Mouse (Mus musculus): Measurements from ENCODE around the gene Zfp341.

The Zfp341 gene

GRCm38 (mm10) chr2:154676653-154677609 is 63.8 kb downstream of the Zfp341 start:
- no peak for DNase-seq (ENCODE audit: low spot score)

DNA sequence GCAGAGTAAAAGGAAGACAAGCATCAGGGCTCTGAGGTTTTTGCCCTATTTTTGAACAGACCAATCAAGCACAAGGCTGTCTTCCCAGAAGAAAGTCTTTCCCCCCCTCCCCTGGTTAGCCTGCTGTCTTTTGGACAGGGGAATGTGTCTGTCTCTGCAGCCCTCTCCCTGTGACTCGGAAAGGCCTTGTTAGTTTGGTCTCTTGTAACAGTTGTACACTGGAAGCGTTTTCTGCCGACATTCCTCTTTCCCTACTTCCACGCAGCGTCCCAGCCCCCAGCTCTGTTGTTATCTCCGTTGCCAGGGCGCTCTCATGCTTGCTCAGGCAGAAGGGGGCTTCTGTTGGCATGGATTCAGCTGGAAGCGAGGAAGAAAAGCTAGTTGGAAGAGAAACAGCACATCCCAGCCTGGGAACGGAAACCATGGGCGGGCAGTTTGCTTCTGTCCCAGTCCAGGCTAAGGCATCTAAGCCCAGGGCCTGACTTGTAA is 64.6 kb downstream of the Zfp341 start:
- DNase-seq (ENCODE audit: low spot score), result peak; percentile 22

DNA sequence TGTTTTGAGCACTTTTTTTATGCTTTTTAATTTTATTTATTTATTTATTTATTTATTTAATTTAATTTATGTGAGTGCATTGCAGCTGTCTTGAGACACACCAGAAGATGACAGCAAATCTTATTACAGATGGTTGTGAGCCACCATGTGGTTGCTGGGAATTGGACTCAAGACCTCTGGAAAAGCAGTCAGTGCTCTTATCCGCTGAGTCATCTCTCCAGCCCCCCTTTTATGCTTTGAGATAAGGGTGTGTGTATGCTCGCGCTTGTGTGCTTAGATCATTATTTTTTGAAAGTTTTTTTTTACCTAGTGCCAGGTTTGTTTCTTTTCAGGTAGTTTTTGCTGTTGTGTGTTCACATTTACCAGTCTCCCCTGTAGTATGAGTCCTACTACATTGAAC is 65.9 kb downstream of the Zfp341 start:
- no peak for DNase-seq (ENCODE audit: low spot score)

GRCm38 (mm10) chr2:154680337-154680736 is 67.2 kb downstream of the Zfp341 start:
- no peak for DNase-seq (ENCODE audit: low spot score)

- no peak for DNase-seq (ENCODE audit: low spot score)
Measured at GRCm38 (mm10) chr2:154680941-154681340, 67.8 kb downstream of the Zfp341 start.

GRCm38 (mm10) chr2:154682712-154683111 is 69.6 kb downstream of the Zfp341 start:
- DNase-seq (ENCODE audit: low spot score), result no peak

DNA sequence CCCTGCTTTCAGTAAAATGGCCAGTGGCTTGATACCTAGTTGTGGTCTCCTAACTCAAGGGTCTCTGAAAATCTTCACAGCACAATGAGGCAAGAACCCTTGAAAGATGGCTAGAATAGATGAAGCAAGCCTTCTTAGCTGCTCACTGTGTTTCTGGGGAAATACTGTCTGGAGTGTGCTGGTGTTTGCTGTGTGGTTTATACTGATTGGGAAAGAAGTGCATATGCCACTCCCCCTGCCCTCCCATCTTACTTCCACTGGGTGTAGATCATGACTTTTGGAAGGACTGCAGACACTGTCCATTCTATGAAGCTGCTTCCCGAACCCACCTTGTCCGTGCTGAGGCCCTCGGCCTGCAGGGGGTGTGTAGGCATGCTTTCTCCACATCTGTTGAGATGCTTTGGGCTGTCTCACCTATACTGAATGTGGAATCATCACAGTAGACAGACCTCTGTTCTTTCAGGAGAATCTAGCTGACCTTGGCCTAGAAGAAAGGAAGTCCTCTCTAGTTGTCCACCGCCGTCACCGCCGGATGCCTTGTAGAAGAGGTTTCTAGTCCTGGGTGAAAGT is 71.9 kb downstream of the Zfp341 start:
- DNase-seq (ENCODE audit: low spot score), result no peak

DNA sequence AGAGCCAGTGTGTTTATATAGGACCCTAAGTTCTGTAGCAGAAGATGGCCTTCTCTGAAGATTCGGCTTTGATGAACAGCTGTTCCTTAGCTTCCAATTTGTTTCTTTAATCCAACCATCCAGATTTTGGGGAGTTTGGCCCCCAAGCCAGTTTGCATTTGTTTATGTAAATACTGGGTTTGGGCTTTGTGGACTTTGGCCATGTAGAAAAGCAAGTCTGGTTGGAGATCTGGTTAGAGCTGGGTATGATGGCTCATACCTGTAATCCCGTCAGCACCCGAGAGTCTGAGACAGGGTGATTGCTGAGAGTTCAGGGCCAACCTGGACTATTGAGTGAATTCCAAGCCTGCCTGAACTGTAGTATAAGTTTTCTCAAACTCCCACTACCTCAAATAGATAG is 72.7 kb downstream of the Zfp341 start:
- DNase-seq (ENCODE audit: low spot score), result no peak

DNA sequence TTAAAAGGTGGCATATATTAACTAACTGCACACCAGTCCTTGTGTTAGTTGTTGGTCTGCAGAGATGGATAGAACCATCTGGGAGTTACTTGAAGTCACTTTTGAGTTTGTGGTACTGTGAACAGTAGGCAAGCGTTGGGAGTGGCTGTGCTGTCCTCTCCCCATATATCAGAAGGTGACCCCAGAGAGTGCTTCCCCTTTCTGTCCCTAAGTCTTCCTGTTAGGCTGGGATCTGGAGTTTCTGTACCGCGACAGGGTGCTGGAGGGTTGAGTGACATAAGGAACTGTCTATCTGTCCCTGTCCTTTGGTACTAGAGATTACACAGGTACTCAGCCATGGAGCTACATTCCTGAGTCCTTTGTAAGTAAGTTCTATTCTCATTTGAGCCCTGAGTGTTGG is 73.7 kb downstream of the Zfp341 start:
- DNase-seq (ENCODE audit: low spot score), result no peak

- DNase-seq (ENCODE audit: low spot score), result no peak
Measured at GRCm38 (mm10) chr2:154689391-154689790, 76.3 kb downstream of the Zfp341 start.

- DNase-seq (ENCODE audit: low spot score), result no peak
Measured at GRCm38 (mm10) chr2:154690959-154691358, 77.9 kb downstream of the Zfp341 start.

DNA sequence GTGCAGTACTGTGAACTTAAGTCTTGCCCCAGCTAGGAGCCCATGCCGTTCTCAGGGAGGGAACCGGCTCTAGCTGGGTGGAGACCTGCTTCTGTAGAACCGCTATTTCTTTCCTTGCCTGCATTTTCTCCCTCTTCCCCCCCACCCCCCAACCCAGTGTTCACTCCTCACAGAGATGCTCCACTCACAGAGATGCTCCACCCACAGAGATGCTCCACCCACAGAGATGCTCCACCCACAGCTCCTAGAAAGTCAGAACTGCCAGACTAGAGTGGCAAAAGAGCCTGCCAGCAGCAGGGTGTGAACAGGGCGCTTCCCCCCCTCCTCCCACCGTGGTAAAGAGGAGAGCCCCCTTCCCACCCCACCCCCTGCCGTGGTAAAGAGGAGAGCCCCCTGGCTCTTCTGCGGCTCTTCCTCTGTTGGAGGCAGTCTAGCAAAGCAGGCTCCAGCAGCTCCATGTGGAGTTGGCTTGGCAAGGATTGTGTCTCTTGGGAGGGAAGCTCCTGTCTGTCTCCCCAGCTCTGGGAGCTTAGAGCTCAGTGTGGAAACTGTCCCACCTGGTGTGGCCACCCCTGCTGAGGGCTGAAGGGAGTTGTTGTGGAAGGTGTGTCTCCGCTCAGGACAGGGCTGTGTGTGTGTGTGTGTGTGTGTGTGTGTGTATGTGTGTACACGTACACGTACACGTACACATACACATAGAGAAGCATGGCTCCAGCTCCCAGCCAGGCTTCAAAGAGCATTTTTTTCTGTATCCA is 80.3 kb downstream of the Zfp341 start:
- no peak for DNase-seq (ENCODE audit: low spot score)

GRCm38 (mm10) chr2:154693941-154694256 is 80.8 kb downstream of the Zfp341 start:
- DNase-seq (ENCODE audit: low spot score), result no peak

DNA sequence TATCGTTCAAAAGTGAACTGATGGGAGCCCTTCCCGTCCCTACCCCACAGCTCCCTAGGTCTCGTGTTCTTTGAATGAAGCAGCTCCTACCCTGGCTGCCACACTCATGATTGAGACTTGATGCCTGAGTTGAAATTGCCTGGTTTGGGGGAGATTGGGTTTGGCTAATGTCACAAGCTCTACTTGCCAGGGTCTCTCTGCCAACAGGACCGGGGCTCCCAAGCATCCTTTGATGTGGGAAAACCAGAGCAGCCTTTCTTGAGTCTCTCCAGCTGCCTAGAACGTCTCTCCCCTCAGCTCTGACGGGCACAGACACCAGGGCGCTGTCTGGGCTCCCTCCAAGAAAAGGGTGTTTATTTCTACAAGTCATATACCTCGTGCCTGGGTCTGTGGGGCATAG is 82.6 kb downstream of the Zfp341 start:
- no peak for DNase-seq (ENCODE audit: low spot score)
